Mouse (Mus musculus): ENCODE measurements at regions not wholly inside any gene's neighbourhood (a gene's known extent, or its start where the extent isn't known, plus 50 kb on each side); places are given as distances from the start of the nearest gene placed in this dataset.

DNA sequence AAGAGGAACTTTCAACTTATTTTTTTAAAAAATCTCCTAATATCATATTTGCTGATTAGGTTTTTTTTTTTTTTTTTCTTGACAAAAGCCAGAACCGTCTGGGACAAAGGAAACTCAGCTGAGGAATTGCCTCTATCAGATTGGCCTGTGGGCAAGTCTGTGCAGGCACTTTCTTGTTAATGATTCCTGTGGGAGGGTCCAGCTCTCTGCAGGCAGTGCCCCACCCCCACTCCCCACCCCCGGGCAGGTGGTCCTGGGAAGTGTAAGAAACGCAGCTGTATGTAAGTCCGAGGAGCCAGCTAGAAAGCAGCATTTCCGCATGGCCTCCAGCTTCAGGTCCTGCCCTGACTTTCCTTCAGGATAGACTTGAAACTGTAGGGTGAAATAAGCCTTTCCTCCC lies 377.7 kb downstream of the Sox2 start:
- WGBS, result 8% methylated on average over 5 of the region's 5 CpGs
- ATAC-seq (ENCODE audit: low FRiP score, low read depth), result no peak
- H3K4me1 ChIP-seq, result peaks cover 3% of the 10 kb centered on the region; the same call in 1 of the 2 replicates
- no peak overlapping the region for H3K27ac ChIP-seq
- no peaks in the 10 kb centered on the region for H3K36me3 ChIP-seq
- no peaks in the 10 kb centered on the region for H3K27me3 ChIP-seq (replicated peaks)
- H3K4me2 ChIP-seq (replicated peaks), result no peak overlapping the region
- H3K9me3 ChIP-seq, result no peaks in the 10 kb centered on the region
- H3K9ac ChIP-seq, result no peak overlapping the region
- no peak overlapping the region for H3K4me3 ChIP-seq

DNA sequence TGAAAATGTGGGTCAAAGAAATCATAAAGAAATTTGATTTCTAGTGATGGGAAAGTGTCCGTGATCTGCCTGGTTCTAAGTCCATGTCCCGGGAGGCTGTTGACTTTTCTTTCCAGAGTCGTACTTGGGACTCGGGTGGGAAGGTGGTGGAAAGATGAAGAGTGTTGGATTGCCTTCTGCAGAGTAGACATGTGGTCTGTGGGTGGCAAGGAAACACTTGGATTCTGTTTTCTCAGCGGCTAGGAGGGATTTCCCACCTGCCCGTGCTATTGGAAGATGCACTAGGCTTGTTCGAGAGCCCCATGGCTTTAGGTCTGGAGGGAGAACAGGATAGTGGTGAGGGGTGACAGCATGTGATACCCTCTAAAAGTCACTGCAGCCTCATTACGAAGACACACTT lies 379.7 kb downstream of the Sox2 start:
- Histone ChIP-seq H3K36me3 (no peaks in the 10 kb centered on the region), H3K9me3 (no peaks in the 10 kb centered on the region), H3K4me1 (peaks cover 3% of the 10 kb centered on the region; the same call in 1 of the 2 replicates), H3K4me2 (replicated peaks) (no peak overlapping the region), H3K4me3 (no peak overlapping the region), H3K27ac (no peak overlapping the region), H3K9ac (no peak overlapping the region), H3K27me3 (replicated peaks) (no peaks in the 10 kb centered on the region)
- no peak for ATAC-seq (ENCODE audit: low FRiP score, low read depth)
- 92% methylated on average over 8 of the region's 8 CpGs for WGBS

DNA sequence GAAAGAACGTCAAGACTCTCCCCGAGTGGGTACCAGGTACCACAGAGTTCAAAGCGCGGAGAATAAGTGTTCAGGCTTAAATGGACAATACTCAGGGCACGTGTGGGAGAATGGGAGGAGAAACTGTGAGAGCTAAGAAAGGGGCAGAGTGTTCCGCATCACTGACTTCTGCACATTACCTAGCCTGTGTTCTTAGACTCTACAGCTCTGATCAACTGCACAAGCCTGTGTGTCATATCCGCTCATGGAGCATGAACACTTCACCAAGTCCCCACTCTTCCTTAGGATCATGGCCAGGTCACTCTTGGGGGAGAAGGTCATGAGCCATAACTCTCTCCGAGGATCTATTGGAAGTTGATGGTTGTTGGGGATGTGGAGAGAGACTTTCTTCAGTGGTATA lies 383.4 kb downstream of the Sox2 start:
- Histone ChIP-seq H3K27ac (no peak overlapping the region), H3K27me3 (replicated peaks) (no peaks in the 10 kb centered on the region), H3K9ac (no peak overlapping the region), H3K9me3 (no peaks in the 10 kb centered on the region), H3K4me3 (no peak overlapping the region), H3K36me3 (no peaks in the 10 kb centered on the region), H3K4me1 (no peaks in the 10 kb centered on the region), H3K4me2 (replicated peaks) (no peak overlapping the region)
- 81% methylated on average over 8 of the region's 8 CpGs for WGBS
- no peak for ATAC-seq (ENCODE audit: low FRiP score, low read depth)

DNA sequence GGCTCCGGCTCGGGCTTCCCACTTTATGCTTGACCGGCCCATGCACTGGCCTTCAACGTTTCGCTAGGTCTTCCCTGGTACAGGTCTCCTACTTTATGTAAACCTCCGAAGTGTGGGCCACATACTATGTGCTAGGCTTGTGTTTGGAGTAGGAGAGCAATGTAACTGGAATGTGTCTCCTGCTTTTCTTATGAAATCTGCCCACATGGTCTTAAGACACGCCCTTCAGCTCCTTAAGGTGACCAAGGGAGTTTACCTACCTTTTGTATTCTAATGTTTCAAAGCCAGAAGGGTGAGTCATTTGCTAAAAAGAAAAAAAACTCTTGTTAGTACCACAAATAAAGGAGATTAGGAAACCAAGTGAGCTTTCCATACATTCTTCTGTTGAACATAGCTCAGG lies 385.0 kb downstream of the Sox2 start:
- no peak for ATAC-seq (ENCODE audit: low FRiP score, low read depth)
- WGBS, result 94% methylated on average over 7 of the region's 7 CpGs

DNA sequence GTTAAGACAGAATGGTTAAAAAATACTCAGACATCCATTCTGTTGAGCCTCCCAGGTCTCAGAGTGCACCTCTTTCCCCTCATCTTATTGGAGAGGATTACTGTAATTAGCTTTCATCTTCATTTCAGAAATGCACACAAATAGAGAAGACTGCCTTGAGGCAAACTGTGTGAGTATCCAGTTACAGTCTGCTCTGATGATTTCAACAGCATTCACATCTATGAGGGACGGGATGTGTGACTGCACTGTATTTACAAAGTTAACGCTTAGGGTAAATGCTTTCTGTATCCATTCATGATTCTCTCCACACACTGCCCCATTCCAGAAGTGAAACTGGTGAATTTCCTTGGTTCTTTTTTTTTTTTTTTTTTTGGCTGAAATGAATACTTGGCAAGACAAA lies 393.5 kb downstream of the Sox2 start:
- no peak overlapping the region for H3K4me3 ChIP-seq
- 87% methylated on average over 2 of the region's 2 CpGs for WGBS
- no peak for ATAC-seq (ENCODE audit: low FRiP score, low read depth)
- no peak overlapping the region for H3K9ac ChIP-seq
- no peaks in the 10 kb centered on the region for H3K36me3 ChIP-seq
- H3K27ac ChIP-seq, result no peak overlapping the region
- no peaks in the 10 kb centered on the region for H3K4me1 ChIP-seq
- no peaks in the 10 kb centered on the region for H3K9me3 ChIP-seq
- H3K4me2 ChIP-seq (replicated peaks), result no peak overlapping the region
- no peaks in the 10 kb centered on the region for H3K27me3 ChIP-seq (replicated peaks)

More for the DNA sequence above, 385.0 kb downstream of the Sox2 start:
- no peaks in the 10 kb centered on the region for H3K9me3 ChIP-seq
- no peak overlapping the region for H3K4me3 ChIP-seq
- H3K9ac ChIP-seq, result no peak overlapping the region
- no peaks in the 10 kb centered on the region for H3K27me3 ChIP-seq (replicated peaks)
- no peaks in the 10 kb centered on the region for H3K4me1 ChIP-seq
- H3K27ac ChIP-seq, result no peak overlapping the region
- H3K36me3 ChIP-seq, result no peaks in the 10 kb centered on the region
- H3K4me2 ChIP-seq (replicated peaks), result no peak overlapping the region

DNA sequence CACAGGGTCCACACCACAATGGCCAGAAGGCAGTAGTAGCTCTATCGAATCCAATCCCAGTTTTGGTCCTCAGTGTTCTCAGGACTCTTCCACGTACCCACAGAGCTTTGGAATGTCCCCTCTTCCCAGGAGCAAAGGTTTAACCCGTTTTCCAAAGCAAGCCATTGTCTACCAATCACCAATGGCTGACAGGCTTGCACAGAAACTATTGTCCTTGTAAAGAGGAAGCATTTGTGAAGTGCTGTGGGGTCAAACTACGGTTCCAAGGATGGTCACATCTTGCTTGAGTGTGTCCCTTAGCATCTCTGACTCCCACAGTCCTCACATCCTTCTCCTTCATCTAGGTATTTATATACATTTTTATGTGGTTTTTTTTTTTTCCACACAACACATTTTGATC lies 409.2 kb downstream of the Sox2 start:
- Histone ChIP-seq H3K4me2 (replicated peaks) (no peak overlapping the region), H3K36me3 (no peaks in the 10 kb centered on the region), H3K4me3 (no peak overlapping the region), H3K27me3 (replicated peaks) (no peaks in the 10 kb centered on the region), H3K27ac (no peak overlapping the region), H3K9ac (no peak overlapping the region), H3K9me3 (no peaks in the 10 kb centered on the region), H3K4me1 (no peaks in the 10 kb centered on the region)
- 28% methylated on average over 4 of the region's 4 CpGs for WGBS
- ATAC-seq (ENCODE audit: low FRiP score, low read depth), result no peak

DNA sequence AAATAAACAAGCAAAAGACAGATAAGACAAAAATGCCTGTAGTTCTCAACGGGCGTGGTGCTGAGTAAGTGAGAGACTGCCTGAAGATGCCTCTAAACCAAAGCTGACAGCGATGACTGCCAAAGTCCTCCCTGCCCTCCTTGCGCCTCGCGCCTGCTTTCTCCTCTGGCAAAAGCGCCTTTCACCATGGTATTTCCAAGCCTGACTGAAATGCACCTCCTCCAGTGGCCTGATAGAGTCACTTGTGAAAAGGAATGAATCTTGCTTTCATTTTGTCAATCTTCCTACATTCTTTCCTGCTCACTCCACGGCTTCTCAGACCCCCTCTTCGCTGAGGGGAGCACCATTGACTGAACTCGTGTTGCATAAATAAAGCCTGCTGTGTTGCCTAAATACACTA lies 409.8 kb downstream of the Sox2 start:
- H3K27ac ChIP-seq, result no peak overlapping the region
- H3K27me3 ChIP-seq (replicated peaks), result no peaks in the 10 kb centered on the region
- H3K4me3 ChIP-seq, result no peak overlapping the region
- WGBS, result 41% methylated on average over 10 of the region's 10 CpGs
- H3K4me1 ChIP-seq, result no peaks in the 10 kb centered on the region
- 0 out of 2 replicates have a peak overlapping the region, but pooled peaks have one; percentile 20 for H3K4me2 ChIP-seq (replicated peaks)
- H3K9me3 ChIP-seq, result no peaks in the 10 kb centered on the region
- no peak overlapping the region for H3K9ac ChIP-seq
- H3K36me3 ChIP-seq, result no peaks in the 10 kb centered on the region
- ATAC-seq (ENCODE audit: low FRiP score, low read depth), result no peak

DNA sequence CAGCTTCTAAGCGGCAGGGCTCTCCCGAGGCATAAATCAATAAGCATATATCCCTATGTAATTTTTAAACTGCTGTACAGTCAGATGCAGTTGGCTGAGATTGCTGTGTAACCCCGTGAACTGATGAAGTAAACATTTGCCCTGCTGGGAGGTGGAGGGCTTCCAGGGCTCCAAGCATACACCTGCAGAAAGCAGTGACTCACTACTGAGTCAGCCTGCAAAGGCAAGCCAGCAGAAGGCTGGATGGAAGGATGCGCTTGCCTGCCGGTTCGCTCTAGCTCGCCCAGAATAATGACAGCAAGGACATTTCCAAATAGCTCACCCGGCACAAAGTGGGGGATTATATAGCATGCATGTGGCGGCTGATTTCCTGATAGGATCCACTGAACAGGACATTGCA lies 416.6 kb downstream of the Sox2 start:
- ATAC-seq (ENCODE audit: low FRiP score, low read depth), result no peak
- Histone ChIP-seq H3K9me3 (no peaks in the 10 kb centered on the region), H3K36me3 (no peaks in the 10 kb centered on the region), H3K27ac (no peak overlapping the region), H3K27me3 (replicated peaks) (no peaks in the 10 kb centered on the region), H3K4me2 (replicated peaks) (no peak overlapping the region), H3K9ac (no peak overlapping the region), H3K4me1 (no peaks in the 10 kb centered on the region), H3K4me3 (no peak overlapping the region)
- 69% methylated on average over 9 of the region's 9 CpGs for WGBS

DNA sequence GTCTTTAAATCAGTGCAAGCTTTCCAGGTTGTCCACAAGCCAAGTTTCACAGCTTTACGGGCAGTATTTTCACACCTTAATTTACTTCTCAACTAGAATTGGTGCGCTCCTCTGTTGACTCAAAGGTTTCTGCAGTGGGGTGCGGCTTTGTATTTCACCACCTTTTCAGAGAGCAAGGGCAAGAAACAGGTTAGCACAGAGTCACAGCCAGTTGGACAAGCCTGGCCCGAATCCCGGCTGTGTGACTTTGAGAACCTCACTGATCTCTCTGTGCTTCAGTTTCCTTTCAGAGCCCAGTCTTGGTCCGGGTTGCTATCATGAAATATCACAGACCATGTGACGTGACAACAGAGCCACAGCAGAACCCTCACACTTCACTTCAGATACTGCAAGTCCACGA lies 418.4 kb downstream of the Sox2 start:
- Histone ChIP-seq H3K9me3 (no peaks in the 10 kb centered on the region), H3K36me3 (no peaks in the 10 kb centered on the region), H3K4me2 (replicated peaks) (no peak overlapping the region), H3K9ac (no peak overlapping the region), H3K27ac (no peak overlapping the region), H3K27me3 (replicated peaks) (no peaks in the 10 kb centered on the region), H3K4me1 (no peaks in the 10 kb centered on the region), H3K4me3 (no peak overlapping the region)
- WGBS, result 93% methylated on average over 8 of the region's 8 CpGs
- no peak for ATAC-seq (ENCODE audit: low FRiP score, low read depth)

DNA sequence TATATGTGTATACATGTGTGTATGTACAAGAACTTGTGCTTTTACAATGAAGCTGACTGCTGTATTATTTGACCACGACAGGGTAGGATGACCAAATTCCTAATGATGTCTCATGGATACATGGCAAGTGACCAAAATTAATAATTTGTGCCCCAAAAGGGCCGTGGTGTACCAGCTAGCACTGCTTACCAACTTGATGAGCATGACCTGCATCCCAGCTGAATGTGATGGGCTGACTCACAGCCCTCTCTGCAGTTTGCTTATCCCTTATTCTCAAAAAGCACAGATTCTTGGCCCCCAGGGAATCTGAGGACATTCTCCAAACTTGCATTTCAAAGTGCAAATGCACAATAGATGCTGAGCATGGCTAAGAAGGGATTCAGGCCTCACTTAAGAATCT lies 420.8 kb downstream of the Sox2 start:
- no peaks in the 10 kb centered on the region for H3K36me3 ChIP-seq
- ATAC-seq (ENCODE audit: low FRiP score, low read depth), result no peak
- H3K27me3 ChIP-seq (replicated peaks), result no peaks in the 10 kb centered on the region
- no peak overlapping the region for H3K4me3 ChIP-seq
- no peaks in the 10 kb centered on the region for H3K9me3 ChIP-seq
- 87% methylated on average over 2 of the region's 2 CpGs for WGBS
- no peak overlapping the region for H3K9ac ChIP-seq
- no peak overlapping the region for H3K27ac ChIP-seq
- no peaks in the 10 kb centered on the region for H3K4me1 ChIP-seq
- no peak overlapping the region for H3K4me2 ChIP-seq (replicated peaks)

DNA sequence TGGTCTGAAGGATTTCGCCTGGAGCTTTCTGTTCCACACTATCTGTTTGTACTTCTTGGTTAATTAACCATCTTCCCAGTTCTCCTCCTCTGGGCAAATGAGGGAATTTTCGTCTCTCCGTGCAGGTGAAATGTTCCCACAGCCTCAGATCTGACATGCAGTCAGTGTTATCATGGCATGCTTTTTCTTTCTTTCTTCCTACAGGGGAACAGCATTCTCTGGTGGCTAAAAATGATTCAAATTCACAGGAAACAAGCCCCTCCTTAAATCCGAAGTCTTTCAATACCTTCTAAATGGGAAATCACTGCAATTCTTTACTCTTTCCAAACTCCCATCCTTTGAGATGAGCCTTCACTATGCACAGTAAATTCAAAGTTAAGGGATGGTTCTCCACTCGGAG lies 429.7 kb downstream of the Sox2 start:
- Histone ChIP-seq H3K9ac (no peak overlapping the region), H3K36me3 (no peaks in the 10 kb centered on the region), H3K9me3 (no peaks in the 10 kb centered on the region), H3K4me1 (peaks cover 16% of the 10 kb centered on the region), H3K27me3 (replicated peaks) (no peaks in the 10 kb centered on the region), H3K4me2 (replicated peaks) (no peak overlapping the region), H3K27ac (no peak overlapping the region), H3K4me3 (no peak overlapping the region)
- WGBS, result 70% methylated on average over 5 of the region's 5 CpGs
- ATAC-seq (ENCODE audit: low FRiP score, low read depth), result no peak

DNA sequence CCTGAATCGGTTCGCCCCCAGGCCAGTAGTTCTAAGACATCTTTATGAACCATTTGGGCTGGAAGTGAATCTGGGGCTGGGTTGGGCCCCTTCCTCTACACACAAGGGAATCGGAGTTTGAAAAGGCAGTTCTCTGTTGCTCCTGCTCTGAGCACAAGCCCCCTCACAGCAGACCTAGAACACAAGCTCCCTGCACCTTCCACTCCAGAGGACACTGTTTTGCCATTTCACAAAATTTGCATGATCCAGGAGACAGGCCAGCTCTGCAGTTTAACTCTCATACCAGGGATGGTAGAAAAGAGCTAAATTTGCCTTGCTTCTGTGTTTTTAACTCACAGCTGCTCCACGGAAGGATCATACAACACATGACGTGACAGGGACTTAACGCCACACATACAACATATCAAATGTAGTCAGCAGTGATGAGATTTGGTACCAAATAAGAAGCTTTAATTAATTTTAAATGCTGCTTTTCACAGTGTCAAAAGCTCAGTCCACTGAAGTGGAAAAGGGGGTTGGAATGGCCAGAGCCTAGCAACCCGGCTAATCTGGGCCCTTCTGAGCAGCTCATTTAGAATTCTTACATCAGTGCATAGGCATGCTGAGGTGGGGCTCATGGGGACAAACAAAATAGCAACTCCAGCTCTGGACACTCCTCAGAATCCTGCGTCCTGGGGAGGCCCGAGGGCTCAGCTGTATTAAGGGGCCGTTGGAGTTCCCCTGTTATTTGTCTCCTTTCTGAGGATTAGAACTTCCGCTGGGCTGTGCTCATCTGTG lies 434.1 kb downstream of the Sox2 start:
- Histone ChIP-seq H3K4me2 (replicated peaks) (no peak overlapping the region), H3K9me3 (no peaks in the 10 kb centered on the region), H3K36me3 (no peaks in the 10 kb centered on the region), H3K27ac (peak overlapping the region; percentile 54), H3K4me1 (peaks cover 40% of the 10 kb centered on the region), H3K4me3 (no peak overlapping the region), H3K27me3 (replicated peaks) (no peaks in the 10 kb centered on the region), H3K9ac (no peak overlapping the region)
- WGBS, result 27% methylated on average over 11 of the region's 11 CpGs
- ATAC-seq (ENCODE audit: low FRiP score, low read depth), result peak; percentile 61
